Mouse (Mus musculus): ENCODE results near the gene Slc1a1.

- TF ChIP-seq POLR2A (IDR thresholded peaks at IDR 0.05; ENCODE audit: control insufficient read depth, low read depth, low read length) (no peak), CTCF (IDR thresholded peaks at IDR 0.05; ENCODE audit: control insufficient read depth, insufficient read depth, insufficient replicate concordance, low read depth, low read length) (no peak)
These were observed 80.9 kb downstream of the Slc1a1 start for GRCm38 (mm10) chr19:28915602-28916250.

All from testis, adult 2 months (tissue).